Mouse (Mus musculus): ENCODE results near the gene Gpd2. TPM values are rescaled to one million over a fixed set of nuclear protein-coding genes. Genes with fewer than 3 reads are reported as not detected.

Gpd2 gene
- polyA plus RNA-seq, 1 experiment from 2014 or later, result 12.9 TPM

GRCm38 (mm10) chr2:57252542-57253301 lies 15.3 kb downstream of the Gpd2 start:
- H3K9ac ChIP-seq, result no peak overlapping the region
- no peak for ATAC-seq
- WGBS (ENCODE audit: insufficient replicate concordance), result 78% methylated on average over 10 of the region's 10 CpGs

DNA sequence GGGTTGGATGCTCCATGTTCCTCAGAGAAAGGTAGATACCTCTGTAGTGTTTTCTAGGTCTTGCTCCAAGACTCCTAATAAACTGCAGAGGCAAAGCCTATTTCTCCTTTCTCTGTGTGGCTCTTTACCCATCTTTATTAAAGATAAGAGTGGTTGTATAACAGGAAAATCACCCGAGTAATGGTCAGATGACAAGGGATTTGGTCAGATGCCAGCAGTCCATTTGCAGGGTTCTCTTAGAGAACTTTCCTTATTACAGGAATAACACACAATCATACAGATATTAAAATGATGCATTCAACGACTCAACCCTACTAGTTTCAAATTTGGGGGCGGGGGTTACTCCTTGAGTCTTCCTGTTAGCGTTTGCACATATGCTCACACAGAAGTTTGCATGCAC lies 16.8 kb downstream of the Gpd2 start:
- Histone ChIP-seq H3K9ac (no peak overlapping the region), H3K4me3 (no peak overlapping the region), H3K36me3 (no peaks in the 10 kb centered on the region), H3K4me2 (no peak overlapping the region), H3K27ac (no peak overlapping the region), H3K27me3 (replicated peaks) (no peaks in the 10 kb centered on the region), H3K4me1 (no peaks in the 10 kb centered on the region), H3K9me3 (replicated peaks) (no peaks in the 10 kb centered on the region)
- no peak for ATAC-seq
- WGBS (ENCODE audit: insufficient replicate concordance), result 75% methylated on average over 4 of the region's 4 CpGs

More at GRCm38 (mm10) chr2:57252542-57253301, 15.3 kb downstream of the Gpd2 start:
- Histone ChIP-seq H3K4me1 (no peaks in the 10 kb centered on the region), H3K4me3 (no peak overlapping the region), H3K36me3 (no peaks in the 10 kb centered on the region), H3K27ac (no peak overlapping the region), H3K27me3 (replicated peaks) (no peaks in the 10 kb centered on the region), H3K9me3 (replicated peaks) (no peaks in the 10 kb centered on the region), H3K4me2 (no peak overlapping the region)

GRCm38 (mm10) chr2:57255153-57255670 lies 17.8 kb downstream of the Gpd2 start:
- Histone ChIP-seq H3K4me1 (no peaks in the 10 kb centered on the region), H3K27ac (no peak overlapping the region), H3K4me2 (no peak overlapping the region), H3K36me3 (no peaks in the 10 kb centered on the region), H3K27me3 (replicated peaks) (no peaks in the 10 kb centered on the region), H3K4me3 (no peak overlapping the region), H3K9ac (no peak overlapping the region), H3K9me3 (replicated peaks) (no peaks in the 10 kb centered on the region)
- ATAC-seq, result no peak
- 69% methylated on average over 11 of the region's 11 CpGs for WGBS (ENCODE audit: insufficient replicate concordance)

GRCm38 (mm10) chr2:57255836-57256235 lies 18.4 kb downstream of the Gpd2 start:
- no peak overlapping the region for H3K9ac ChIP-seq
- H3K4me3 ChIP-seq, result no peak overlapping the region
- H3K4me2 ChIP-seq, result no peak overlapping the region
- no peaks in the 10 kb centered on the region for H3K27me3 ChIP-seq (replicated peaks)
- no peak for ATAC-seq
- H3K4me1 ChIP-seq, result no peaks in the 10 kb centered on the region
- H3K27ac ChIP-seq, result no peak overlapping the region
- H3K36me3 ChIP-seq, result no peaks in the 10 kb centered on the region
- H3K9me3 ChIP-seq (replicated peaks), result no peaks in the 10 kb centered on the region
- WGBS (ENCODE audit: insufficient replicate concordance), result 58% methylated on average over 3 of the region's 3 CpGs

DNA sequence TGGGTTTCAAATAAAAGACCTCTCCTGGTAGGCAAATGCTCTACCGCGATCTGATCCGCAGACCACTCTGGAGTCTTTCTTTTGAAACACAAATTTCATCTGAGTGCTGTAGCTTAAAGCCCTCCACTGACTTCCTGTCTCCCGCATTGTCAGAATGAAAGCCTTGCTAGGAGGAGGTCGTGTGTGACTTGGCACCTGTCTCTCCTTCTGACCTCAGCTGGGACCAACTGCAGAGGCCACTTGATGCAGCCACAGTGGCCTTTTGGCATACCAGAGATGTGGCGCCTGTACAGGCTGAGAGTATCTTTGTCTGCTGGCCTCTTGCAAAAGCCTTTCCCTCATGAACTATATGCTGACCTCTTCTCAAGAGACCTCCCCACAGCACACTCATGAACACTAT lies 19.0 kb downstream of the Gpd2 start:
- H3K4me1 ChIP-seq, result no peaks in the 10 kb centered on the region
- H3K9ac ChIP-seq, result no peak overlapping the region
- no peaks in the 10 kb centered on the region for H3K9me3 ChIP-seq (replicated peaks)
- no peak overlapping the region for H3K4me3 ChIP-seq
- H3K4me2 ChIP-seq, result no peak overlapping the region
- no peaks in the 10 kb centered on the region for H3K27me3 ChIP-seq (replicated peaks)
- no peak overlapping the region for H3K27ac ChIP-seq
- no peaks in the 10 kb centered on the region for H3K36me3 ChIP-seq
- ATAC-seq, result no peak
- WGBS (ENCODE audit: insufficient replicate concordance), result 49% methylated on average over 6 of the region's 6 CpGs

DNA sequence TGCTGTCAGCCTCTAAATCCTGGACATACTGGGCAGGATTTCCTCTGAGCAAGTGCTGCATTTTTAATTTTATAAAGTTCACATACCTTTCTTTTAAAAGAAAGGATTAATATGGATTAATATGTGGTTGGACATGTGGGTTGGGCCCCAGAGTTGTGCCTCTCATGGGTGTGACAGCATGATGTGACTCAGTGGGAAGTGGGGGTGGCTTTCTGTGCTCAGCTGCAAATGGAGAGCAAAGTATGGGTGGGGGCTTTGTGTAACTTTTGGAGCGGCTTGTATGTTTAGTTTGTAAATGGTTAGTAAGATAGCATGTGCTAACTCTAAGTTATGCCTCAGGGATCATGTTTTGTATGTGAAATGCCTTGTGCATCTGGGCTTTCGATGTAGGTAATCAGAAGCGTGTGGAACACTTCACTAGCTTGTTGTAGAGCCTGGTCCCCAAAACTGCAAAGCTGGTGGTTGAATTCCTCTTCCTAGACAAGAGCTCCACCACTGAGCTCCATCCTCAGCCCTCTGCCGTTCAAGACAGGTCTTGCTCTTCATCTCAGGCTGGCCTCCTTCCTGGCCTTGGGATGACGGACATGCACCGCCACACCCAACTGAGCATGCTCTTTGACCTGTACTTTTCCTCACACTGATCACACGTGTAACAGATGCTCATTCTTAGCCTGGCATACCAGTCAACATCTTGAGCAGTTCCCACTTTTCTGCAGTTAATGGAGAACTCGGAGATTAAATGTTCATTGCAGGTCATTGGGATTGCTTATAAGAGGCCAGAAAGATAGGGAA lies 24.0 kb downstream of the Gpd2 start:
- no peaks in the 10 kb centered on the region for H3K27me3 ChIP-seq (replicated peaks)
- no peaks in the 10 kb centered on the region for H3K9me3 ChIP-seq (replicated peaks)
- no peak overlapping the region for H3K27ac ChIP-seq
- H3K9ac ChIP-seq, result no peak overlapping the region
- H3K4me1 ChIP-seq, result no peaks in the 10 kb centered on the region
- H3K4me2 ChIP-seq, result no peak overlapping the region
- H3K4me3 ChIP-seq, result no peak overlapping the region
- no peak for ATAC-seq
- WGBS (ENCODE audit: insufficient replicate concordance), result 76% methylated on average over 8 of the region's 8 CpGs
- H3K36me3 ChIP-seq, result no peaks in the 10 kb centered on the region

DNA sequence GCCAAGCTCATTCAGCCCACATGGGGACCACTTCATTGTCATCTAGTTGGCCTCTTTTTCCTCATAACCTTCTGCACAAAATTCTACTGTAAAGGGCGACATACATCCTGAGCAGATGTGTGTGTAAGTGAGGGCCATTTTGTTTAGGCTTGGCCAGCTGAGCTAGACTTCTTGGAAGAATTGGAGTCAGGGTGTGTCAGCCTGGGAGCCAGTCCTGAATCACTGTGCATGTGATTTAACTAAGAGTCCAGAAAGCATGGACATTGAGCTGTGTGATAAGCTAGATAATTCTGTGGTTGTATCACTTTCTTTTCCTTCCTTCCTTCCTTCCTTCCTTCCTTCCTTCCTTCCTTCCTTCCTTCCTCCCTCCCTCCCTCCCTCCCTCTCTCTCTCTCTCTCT lies 26.0 kb downstream of the Gpd2 start:
- Histone ChIP-seq H3K4me2 (no peak overlapping the region), H3K4me3 (no peak overlapping the region), H3K27ac (no peak overlapping the region), H3K27me3 (replicated peaks) (no peaks in the 10 kb centered on the region), H3K4me1 (no peaks in the 10 kb centered on the region), H3K9me3 (replicated peaks) (no peaks in the 10 kb centered on the region), H3K9ac (no peak overlapping the region), H3K36me3 (no peaks in the 10 kb centered on the region)
- no peak for ATAC-seq
- 71% methylated on average over 1 of the region's 1 CpGs for WGBS (ENCODE audit: insufficient replicate concordance)

- no peaks in the 10 kb centered on the region for H3K9me3 ChIP-seq (replicated peaks)
- H3K4me3 ChIP-seq, result no peak overlapping the region
- no peaks in the 10 kb centered on the region for H3K36me3 ChIP-seq
- H3K9ac ChIP-seq, result no peak overlapping the region
- no peak overlapping the region for H3K27ac ChIP-seq
- H3K27me3 ChIP-seq (replicated peaks), result no peaks in the 10 kb centered on the region
- no peak for ATAC-seq
- H3K4me2 ChIP-seq, result no peak overlapping the region
- WGBS (ENCODE audit: insufficient replicate concordance), result 66% methylated on average over 7 of the region's 7 CpGs
- no peaks in the 10 kb centered on the region for H3K4me1 ChIP-seq
Observed at GRCm38 (mm10) chr2:57264912-57265311, 27.5 kb downstream of the Gpd2 start.

DNA sequence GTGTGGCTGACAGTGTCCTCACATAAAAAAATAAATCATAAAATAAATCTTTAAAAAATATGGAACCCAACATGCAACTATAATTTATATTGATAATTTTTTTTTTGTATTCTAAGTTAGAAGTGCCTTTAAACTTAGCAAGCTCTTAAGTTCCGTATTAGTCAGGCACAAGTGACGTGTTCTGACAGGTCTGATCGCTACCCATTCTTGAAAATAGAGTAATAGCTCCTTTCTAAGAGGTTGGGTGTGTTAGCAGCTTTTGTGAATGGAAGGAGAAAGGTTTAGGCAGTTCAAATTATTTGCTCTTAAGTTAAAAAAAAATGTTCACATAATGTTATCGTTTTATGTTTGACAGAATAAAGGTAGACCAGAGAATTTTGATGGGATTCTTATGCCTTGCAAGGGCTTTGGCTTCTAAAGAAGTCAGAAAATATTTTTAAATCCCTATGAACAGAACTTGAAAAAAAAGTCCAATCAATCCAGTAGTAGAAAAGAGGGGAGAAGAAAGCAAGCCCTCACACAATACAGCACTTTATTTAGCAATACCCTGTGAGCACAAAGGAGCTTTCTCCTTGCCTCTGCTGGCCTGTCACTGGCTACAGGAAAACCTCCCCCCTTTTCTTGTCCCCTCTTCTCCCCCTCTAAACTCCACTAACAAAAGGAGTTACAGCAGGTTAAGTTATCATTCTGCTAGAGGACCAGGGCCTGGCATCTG lies 29.4 kb downstream of the Gpd2 start:
- WGBS (ENCODE audit: insufficient replicate concordance), result 79% methylated on average over 4 of the region's 4 CpGs

DNA sequence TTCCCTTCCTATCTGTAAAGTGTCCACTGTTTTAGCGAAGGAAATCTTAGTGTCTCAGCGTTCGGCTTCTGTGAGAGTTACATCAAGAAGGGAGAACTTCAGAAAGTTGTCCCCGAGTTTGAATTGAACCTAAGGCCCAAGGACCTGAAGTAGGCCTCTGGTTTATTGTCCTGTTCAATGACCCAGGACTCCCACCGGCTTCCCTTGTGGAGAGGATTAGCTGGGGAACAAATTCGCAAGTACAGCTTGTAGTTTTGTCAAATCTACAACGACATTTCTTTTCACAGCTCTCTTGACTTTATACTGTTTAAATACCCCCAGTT lies 29.9 kb downstream of the Gpd2 start:
- H3K27me3 ChIP-seq (replicated peaks), result no peaks in the 10 kb centered on the region
- no peak overlapping the region for H3K4me2 ChIP-seq
- H3K9me3 ChIP-seq (replicated peaks), result no peaks in the 10 kb centered on the region
- H3K27ac ChIP-seq, result no peak overlapping the region
- H3K9ac ChIP-seq, result no peak overlapping the region
- no peaks in the 10 kb centered on the region for H3K36me3 ChIP-seq
- WGBS (ENCODE audit: insufficient replicate concordance), result 58% methylated on average over 7 of the region's 7 CpGs
- no peak for ATAC-seq
- no peak overlapping the region for H3K4me3 ChIP-seq
- H3K4me1 ChIP-seq, result no peaks in the 10 kb centered on the region

More for the DNA sequence above, 29.4 kb downstream of the Gpd2 start:
- Histone ChIP-seq H3K9ac (no peak overlapping the region), H3K4me1 (no peaks in the 10 kb centered on the region), H3K9me3 (replicated peaks) (no peaks in the 10 kb centered on the region), H3K27me3 (replicated peaks) (no peaks in the 10 kb centered on the region), H3K36me3 (no peaks in the 10 kb centered on the region), H3K4me2 (no peak overlapping the region), H3K4me3 (no peak overlapping the region), H3K27ac (no peak overlapping the region)
- ATAC-seq, result no peak

DNA sequence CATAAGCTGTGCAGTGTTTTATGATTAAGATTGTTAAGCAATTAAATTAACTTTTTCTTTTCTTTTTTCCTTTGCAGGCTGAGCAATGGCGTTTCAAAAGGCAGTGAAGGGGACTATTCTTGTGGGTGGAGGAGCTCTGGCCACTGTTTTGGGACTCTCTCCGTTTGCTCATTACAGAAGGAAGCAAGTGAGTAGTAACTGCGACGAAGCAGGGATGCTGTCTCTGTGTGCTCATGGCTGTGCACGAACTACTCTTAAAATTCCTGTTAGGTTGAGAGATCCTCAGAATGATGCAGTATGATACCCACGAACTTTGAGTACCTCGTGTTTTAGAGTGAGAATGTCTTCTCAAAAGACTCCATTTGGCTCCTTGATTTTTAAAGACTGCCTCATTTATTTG lies 30.5 kb downstream of the Gpd2 start:
- 75% methylated on average over 7 of the region's 7 CpGs for WGBS (ENCODE audit: insufficient replicate concordance)
- no peak overlapping the region for H3K4me2 ChIP-seq
- H3K4me3 ChIP-seq, result no peak overlapping the region
- H3K9ac ChIP-seq, result no peak overlapping the region
- no peak for ATAC-seq
- no peak overlapping the region for H3K27ac ChIP-seq
- H3K9me3 ChIP-seq (replicated peaks), result no peaks in the 10 kb centered on the region
- no peaks in the 10 kb centered on the region for H3K27me3 ChIP-seq (replicated peaks)
- no peaks in the 10 kb centered on the region for H3K4me1 ChIP-seq
- no peaks in the 10 kb centered on the region for H3K36me3 ChIP-seq

DNA sequence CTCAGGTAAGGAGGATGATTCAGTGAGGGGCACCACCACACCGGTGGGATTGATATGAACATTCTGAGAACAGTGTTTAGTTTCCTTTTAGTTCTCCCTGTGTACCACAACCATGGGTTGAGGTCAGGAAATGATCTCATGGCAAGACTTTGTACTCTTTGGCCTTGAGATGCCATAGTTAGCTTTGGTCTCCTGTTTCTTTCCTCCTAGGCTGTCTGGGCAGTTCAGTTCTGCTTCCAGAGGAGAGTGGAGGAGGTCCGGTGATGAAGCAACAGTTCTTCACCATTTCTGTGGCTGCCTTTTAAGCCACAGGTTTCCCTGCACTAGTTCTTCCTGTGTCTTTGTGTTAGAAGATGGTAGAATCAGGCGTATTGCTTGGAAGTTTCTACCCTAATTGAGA lies 31.4 kb downstream of the Gpd2 start:
- ATAC-seq, result no peak

More for the DNA sequence above, 31.4 kb downstream of the Gpd2 start:
- Histone ChIP-seq H3K27me3 (replicated peaks) (no peaks in the 10 kb centered on the region), H3K9me3 (replicated peaks) (no peaks in the 10 kb centered on the region), H3K4me3 (no peak overlapping the region), H3K4me1 (no peaks in the 10 kb centered on the region), H3K4me2 (no peak overlapping the region), H3K9ac (no peak overlapping the region), H3K27ac (no peak overlapping the region), H3K36me3 (no peaks in the 10 kb centered on the region)
- 50% methylated on average over 3 of the region's 3 CpGs for WGBS (ENCODE audit: insufficient replicate concordance)
